Mouse (Mus musculus) adrenal gland, postnatal 14 days (tissue): ENCODE results near the gene Plxdc1. TPM values are rescaled to one million over a fixed set of nuclear protein-coding genes. Genes with fewer than 3 reads are reported as not detected.

Experiments
- DNase-seq: peaks from one replicate; pipeline ENCODE4 v3.0.0; 2021; ENCODE audit warnings: mixed read lengths
- total RNA-seq: library from RNA; stranded (reverse); gene quantifications from 2 replicates; pipeline ENCODE4 v1.2.3, GENCODE M21; 2021

Plxdc1 gene
- total RNA-seq, 1 experiment from 2014 or later: 4.8 TPM

DNA sequence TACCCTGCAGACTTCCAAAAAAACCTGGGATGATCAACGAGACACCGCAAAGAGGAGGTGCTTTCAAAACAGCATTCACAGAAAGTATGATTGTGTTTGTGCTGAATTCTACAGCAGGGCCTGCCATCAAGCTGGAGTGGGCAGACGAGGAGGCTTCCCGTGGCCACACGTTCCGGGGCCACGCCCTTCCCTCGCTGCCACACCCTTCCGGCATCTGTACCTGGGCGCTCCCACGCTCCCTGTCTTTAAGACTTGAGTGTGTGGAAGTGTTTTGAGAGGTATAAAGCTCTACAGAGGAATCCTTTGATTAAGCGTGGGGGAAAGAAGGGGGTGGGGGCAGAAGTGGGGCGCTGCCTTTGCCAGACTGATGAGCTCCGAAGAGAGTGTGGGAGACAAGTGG lies 73.1 kb downstream of the Plxdc1 start:
- DNase-seq: no peak

DNA sequence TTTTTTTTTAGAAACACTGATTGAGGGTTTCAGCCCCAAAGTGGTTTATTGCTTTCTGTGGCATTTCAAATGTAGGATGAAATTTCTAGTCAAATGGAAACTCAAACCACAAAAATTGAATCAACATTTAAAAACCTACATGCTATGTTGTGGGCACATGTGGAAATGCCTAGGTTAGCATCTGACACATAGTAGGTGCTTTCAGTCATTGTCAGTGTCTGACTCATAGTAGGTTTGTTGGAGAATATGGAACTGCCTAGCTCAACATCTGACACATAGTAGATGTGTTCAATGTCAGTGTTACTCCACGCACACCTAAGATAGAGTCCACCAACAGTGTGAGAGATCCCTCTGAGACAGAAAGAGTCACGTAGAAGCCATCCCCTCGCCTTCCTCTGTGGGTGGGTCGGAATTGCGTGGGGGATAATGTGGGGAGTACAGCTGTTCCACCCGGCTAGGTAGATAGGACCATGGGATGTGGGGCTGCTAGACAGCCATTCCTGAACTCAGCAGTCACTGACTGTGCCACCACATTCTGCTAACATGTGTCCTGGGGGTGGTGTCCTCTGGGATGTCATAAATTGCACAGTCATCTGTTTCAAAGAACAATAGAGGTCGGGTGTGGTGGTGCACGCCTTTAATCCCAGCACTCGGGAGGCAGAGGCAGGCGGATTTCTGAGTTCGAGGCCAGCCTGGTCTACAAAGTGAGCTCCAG lies 77.5 kb downstream of the Plxdc1 start:
- DNase-seq: no peak

DNA sequence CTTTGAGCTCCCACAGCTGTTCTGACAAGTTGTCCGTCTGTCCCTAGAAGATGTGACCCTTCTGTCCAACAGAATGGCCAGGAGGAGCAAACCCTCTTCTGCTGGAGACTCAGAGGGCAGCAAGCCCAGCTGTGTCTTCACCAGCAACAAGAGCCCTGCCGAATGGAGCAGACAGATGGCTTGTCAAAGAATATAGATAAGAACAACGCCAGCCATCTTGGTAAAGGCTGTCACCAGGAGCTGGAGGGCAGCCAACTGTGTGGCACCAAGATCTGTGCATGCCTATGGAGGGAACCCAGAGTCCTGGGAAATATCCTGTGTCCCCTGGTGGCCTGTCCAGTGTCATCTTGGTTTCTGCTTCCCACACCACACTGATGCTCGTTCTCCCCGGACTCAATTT lies 78.3 kb downstream of the Plxdc1 start:
- peak; percentile 16 for DNase-seq

DNA sequence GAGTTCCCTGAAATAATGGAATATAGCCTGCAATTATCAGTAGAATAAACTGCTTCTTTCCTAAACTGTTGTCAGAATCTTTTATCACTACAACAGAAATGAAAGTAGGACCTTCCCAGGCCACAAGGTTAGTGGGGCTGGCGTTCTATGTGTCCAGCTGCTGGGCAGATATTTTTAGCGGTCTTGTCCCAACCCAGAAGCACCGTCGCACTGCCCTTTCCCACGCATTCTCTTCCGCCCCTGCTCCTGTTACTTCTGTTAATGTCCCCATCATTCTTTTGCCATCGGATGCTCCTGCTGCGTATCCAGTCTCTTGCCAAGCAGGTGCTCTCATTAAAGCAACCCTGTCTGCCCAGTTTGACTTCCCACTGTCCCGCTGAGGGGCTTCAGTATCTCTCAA lies 79.3 kb downstream of the Plxdc1 start:
- no peak for DNase-seq

DNA sequence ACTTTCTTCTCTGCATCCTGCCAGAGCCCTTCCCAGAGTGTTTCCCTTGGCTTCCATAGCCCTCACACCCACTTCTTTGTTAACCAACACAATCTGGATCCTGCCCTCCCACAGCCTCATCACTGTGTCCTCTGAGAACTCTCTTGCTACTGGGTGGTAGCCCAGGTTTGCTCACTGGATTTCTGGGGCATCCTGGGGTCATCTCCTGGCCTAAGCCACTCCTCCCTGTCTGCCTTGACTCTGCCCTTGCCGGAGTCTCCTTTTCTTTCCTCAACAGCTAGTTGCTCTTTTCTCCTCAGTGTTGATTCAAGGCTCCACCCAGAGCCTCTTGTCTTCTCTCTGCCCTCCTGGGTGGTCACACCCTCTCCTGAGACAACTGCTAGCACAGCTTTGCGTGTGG lies 80.3 kb downstream of the Plxdc1 start:
- no peak for DNase-seq

DNA sequence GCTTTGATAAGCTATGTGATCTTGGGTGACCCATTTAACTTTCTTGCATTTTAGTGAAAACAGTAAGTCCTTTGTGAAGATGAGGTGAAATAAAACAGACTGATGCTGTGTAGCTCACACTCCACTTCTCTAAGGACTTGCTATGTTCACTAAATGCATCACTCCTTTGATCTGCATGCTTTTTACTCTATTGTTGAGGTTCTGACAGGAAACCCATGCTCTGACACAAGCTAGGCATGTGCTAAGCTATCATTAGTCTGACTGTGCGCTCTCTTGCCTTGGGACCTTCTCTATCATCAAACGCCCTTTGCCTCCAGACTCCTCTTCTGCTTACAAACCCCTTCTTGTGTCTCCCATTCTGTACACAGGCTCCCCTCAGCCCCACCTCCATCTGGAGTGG lies 80.7 kb downstream of the Plxdc1 start:
- no peak for DNase-seq

DNA sequence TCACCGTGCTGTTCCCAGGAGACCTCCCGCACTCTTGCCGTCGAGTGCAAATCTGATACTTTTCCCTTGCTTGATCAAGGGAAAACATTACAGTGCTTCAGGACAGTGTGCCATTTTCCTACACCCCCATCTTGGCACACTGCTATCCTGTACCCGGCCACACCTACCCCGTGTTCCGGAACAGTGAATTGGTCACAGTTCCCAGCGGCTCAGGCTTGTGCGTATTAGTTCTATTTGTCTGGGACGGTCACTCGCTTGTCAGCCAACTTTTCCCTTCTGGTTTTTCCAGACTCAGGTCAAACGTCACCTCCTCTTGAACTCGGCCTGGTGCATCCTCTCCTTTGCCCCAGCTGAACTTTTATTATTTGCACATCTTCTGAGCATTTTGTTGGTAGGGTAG lies 81.4 kb downstream of the Plxdc1 start:
- DNase-seq: no peak

DNA sequence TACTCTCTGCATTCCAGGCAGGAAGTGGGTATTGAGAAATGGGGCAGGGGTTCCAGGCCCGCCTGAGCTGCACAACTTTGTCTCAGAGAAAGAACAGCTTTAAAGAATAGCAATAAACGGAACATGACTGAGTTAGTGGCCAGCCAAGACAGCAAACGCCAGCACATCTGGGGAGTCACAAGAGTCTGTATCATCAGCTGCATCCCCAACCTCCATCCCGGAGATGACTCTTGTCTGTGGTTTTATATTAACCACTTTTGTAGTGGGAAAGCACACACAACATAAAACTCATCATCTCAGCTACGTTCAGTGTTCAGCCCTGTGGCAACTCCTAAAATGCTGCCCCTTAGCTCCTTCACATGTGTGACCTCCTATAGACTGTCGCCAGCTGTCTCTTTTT lies 84.4 kb downstream of the Plxdc1 start:
- DNase-seq: no peak

DNA sequence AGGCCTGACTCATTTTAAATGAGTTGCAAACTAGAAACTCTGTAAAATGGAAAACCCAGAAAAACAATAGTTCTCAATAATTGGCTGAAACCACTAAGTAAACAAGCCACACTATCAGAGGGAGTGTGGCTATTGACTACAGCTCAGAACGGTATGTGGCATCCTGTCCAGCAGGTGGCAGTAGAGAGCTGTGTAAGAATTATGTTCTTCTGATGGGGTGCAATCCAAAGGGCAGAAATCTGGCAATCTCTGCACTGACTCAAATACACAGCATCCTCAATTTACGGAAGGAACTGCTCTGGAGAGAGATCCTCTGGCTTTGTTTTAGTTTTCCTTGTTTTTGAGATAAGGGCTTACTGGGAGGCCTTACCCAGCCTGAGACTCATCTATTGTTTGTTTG lies 86.4 kb downstream of the Plxdc1 start:
- DNase-seq: peak; percentile 93

DNA sequence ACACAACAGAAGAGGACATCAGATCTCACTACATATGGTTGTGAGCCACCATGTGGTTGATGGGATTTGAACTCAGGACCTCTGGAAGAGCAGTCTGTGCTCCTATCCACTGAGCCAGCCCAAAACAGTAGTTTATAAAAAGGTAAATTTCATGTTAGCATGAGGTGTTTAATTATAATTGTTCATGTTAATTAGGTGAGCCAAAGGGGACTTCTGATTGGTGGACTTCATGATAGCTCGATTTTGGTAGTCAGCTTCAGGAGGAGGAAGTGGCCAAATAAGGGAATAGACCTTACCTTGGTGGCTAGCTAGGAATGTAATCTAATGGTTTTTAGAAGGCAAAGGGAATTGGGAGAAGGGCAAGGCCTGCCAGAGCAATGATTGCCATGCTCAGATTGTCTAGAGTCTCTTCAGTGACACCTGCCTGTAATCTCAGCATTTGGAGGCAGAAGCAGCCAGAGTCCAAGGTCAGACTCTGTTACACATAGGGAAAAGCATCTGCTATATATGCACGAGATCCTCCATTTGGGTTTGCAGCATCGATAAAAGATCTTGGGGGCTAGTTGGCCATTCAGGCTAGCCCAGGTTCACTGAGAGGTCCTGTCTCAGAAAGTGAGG lies 88.6 kb downstream of the Plxdc1 start:
- no peak for DNase-seq

DNA sequence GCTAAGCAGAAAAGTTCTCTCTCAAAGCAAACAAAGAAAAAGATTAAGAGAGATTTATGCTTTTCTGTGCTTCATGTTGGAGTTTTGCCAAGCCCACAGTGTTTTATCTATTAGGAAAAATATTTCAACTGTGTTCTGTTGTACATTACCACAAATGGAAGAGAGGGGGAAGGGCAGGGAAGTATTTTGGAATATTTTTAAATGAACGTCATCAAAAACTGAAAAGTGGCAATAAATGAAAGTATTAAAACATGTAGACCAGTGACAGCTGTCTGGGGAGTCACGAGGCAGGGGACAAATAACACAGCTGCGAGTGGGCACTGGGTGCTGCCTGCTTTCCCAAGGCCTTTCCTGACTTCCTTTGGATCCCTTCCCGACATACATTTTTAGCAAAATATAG lies 89.6 kb downstream of the Plxdc1 start:
- DNase-seq: no peak

DNA sequence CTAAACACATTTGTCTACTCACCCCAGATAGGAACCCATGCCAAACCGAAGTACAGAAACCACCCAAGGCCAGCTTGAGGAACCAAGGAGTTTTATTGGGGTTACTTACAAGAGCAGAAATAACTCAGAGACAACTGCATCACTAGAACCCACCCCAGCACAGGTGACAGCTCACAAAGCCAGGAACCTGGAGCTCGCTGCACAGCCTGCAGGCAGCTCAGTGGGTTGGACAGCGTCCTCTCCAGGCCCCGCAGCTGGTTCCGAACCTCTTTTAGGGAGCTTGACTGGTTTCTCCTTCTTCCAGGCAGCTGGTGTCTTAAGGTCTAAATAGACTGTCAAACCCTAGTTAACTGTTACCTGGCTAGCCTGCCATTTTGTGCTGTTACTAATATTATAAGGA lies 94.4 kb downstream of the Plxdc1 start:
- no peak for DNase-seq

DNA sequence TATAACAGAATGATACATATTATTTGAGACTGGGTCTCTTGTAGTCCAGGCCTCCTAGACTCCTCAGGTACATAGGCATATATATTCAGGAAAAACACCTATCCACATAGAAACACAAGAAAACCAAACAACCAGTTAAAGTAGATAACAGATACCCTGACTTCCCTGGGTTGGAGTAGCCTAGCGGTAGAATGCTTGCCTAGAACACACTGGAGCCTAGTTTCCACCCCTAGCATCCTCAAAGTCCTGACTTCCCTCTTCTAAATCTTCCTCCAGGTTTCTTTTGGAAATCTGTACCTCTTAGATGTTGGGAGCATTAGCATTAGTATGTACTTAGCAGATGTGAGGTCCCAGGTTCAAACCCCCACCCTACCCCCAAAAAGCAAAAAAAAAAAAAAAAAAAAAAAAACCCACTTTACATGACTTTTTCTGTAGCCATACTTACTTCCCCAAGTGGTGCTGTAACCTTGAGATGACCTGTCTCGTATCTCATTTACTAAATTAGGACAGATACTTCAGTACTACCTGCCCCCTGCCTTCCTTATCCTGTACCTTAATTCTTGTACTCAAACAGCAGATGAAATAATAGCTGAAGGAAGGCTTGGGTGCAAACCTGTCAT lies 100.8 kb downstream of the Plxdc1 start:
- no peak for DNase-seq

DNA sequence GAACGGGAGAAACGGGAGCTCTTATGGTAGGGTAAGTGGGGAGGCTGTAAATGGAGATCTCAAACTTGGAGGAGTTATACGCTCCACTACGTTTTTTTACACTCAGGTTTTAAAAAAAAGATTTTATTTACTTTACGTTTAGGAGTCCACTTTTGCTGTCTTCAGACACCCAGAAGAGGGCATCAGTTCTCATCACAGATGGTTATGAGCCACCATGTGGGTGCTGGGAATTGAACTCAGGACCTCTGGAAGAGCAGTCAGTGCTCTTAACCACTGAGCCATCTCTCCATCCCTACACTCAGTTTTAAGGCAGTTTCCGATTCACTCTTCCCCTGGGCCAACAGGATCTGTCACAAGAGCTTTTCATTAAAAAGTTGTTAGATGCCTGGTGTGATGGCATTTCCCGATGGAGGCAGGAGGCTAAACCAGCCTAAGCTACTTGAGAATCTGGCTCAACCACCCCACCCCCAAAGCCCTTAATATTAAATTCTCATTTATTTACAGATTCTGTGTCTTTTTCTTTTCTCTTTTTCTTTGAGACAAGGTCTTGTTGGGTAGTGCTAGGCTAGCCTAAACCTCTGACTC lies 101.6 kb downstream of the Plxdc1 start:
- no peak for DNase-seq

DNA sequence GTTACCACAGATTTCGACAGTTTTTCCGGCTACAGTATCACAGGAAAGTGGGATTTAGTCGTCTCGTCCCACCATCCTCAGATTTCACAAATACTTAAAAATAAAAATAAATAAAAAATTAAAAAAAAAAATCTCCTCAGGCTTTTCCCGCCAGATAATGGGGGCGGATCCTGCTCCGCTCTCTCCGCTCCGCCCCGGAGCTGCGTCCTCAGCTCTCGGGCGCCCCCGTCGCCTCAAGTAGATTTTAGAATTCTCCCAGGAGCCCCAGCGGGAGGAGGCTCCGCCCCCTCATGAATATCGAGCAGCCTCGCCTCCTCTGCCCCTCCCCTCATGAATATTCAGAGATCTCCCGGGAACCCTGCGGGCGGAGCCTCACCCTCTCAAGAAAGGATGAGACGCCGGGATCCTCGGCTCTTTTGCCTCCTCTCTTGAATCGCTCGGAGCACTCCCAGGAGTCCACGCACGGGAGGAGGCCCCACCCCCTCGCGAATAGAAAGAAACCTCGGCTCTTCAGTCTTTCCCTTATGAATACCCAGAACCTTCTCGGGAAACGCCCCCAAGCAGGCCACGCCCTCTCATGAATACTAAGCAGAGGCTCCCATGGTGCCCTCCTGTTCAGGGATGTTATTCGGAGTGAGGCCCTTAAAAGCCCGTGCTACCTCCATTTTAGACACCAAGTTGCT lies 102.2 kb downstream of the Plxdc1 start, which contains the start of gene Fbxo47:
Fbxo47 (minus strand) TSS at position 237 of the 683 bp plus-strand sequence.
- DNase-seq: peak; percentile 98

DNA sequence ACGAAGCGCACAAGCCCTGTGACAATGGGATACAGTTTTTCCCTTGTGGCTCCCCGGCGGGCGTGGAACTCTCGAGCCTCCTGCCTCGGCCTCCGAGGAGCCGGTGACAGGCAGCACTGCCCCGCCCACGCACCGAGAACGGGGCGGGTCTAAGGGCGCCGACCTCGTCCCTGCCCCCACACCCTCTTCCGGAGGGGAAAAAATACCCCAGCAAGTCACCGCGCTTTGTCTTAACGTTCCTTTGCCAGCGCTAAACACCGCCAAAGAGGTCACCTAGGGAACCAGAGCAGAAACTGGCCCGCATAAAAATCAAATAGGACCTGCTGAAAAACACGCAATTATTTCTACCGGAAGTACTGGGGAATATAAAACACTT lies 102.7 kb downstream of the Plxdc1 start:
- DNase-seq: peak; percentile 82

DNA sequence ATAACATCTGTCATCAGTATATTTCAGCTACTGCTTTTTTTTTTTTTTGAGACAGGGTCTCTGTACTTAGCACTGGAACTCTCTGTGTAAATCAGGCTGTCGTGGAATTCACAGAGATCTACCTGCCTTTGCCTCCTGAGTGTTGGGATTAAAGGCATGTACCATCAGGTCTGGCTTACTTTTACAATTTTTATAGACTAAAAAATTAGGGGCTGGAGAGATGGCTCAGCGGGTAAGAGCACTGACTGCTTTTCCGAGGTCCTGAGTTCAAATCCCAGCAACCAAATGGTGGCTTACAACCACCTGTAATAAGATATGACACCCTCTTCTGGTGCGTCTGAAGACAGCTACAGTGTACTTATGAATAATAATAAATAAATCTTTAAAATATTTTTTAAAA lies 105.9 kb downstream of the Plxdc1 start:
- DNase-seq: no peak

DNA sequence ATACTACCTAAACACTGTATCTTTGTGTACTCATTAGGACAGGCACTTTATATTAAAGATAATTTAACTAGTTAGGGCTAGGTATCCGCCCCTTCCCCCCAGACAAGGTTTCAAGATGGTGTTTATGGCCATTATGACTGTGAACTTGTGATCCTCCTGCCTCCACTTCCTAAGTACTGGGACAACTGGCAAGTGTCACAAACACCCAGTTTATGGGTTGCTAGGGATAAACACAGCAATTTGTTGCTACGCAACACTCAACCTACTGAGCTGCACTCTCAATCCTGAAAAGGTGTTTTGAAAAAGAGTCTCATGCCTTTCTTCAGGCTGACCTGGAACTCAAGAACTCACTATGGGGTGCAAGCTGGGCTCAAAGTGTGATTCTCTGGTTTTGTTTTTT lies 108.9 kb downstream of the Plxdc1 start:
- DNase-seq: no peak

DNA sequence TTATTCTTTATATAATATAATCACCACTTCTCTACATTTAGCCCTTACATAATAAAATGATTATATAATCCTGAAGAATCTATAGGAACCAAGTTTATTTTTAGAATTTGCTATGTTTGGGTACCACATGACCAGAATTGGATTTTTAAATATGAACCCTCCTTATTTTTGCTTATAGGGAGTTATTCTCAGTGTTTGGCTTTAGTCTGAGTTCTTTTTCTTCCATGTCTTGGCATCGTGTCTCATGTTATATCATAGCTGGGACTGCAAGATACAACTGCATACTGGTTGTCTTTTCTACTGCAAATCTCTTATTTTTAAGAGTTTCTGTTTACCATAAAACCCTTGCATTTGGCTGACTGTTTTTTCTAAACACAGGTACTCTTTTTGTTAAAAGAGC lies 111.8 kb downstream of the Plxdc1 start:
- no peak for DNase-seq
